Mouse (Mus musculus) cerebellum, adult 2 months (tissue): ENCODE measurements around the gene Glod4.

ENCODE experiments used
- CTCF ChIP-seq: fragments of 200-500 bp; IDR thresholded peaks from 2 replicates; pipeline ENCODE4 v1.5.1; 2011; ENCODE audit warnings: low read depth, mild to moderate bottlenecking, control low read depth, low read length, moderate library complexity, borderline replicate concordance; ENCODE audit not compliant: insufficient read depth
- POLR2A ChIP-seq: fragments of 200-500 bp; IDR thresholded peaks from 2 replicates; pipeline ENCODE4 v1.6.1; 2011; ENCODE audit warnings: low read length, control low read depth, borderline replicate concordance; ENCODE audit not compliant: insufficient read depth

GRCm38 (mm10) chr11:76160251-76160650 lies 83.3 kb downstream of the Glod4 start:
- TF ChIP-seq CTCF (no peak), POLR2A (no peak)
